Mouse (Mus musculus): ENCODE data around the gene Nop9.

DNA sequence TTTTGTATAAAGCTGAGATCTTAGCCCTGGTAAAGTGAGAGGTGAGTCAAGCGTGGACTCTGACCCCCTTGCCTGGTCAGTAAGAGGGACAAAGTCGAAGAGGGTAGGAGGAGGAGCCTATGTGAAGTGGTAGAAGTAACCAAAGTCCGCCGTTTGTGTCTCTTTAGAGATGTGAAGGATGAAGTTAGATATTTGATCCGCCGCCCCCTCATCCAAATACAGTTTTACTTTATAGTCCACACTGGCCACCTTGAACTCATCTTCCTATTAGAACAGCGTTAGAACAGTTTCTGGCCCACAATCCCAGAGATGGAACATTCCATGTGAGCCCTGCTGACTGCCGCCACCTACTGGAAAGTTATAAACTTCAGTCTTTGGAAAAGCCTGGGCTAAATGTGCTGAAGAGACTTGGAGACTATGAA is 12.9 kb downstream of the Nop9 start, which contains the start of gene Cideb:
- TF ChIP-seq GATA1 (IDR thresholded peaks at IDR 0.05; ENCODE audit: low read length) = no peak
- no peak for TF ChIP-seq TAL1 (IDR thresholded peaks at IDR 0.05; ENCODE audit: low read length)
